Mouse (Mus musculus) brain, embryonic 14.5 days (tissue): ENCODE data around the gene 1700025F22Rik. TPM values are rescaled to one million over a fixed set of nuclear protein-coding genes. Genes with fewer than 3 reads are reported as not detected.

Experiments used
- DNase-seq: peaks from one replicate; pipeline ENCODE4 v3.0.0-alpha.2; 2011; ENCODE audit warnings: low read depth
- CTCF ChIP-seq: fragments of 200-500 bp; IDR thresholded peaks from 2 replicates; pipeline ENCODE4 v1.5.1; 2012; ENCODE audit warnings: inconsistent platforms, mild to moderate bottlenecking, moderate library complexity, borderline replicate concordance; ENCODE audit not compliant: insufficient read depth, insufficient read length; ENCODE audit errors: extremely low read depth
- POLR2A ChIP-seq: fragments of 200-500 bp; IDR thresholded peaks from 2 replicates; pipeline ENCODE4 v1.6.1; 2012; ENCODE audit warnings: mild to moderate bottlenecking, inconsistent platforms, borderline replicate concordance; ENCODE audit not compliant: poor library complexity, insufficient read depth, insufficient read length, severe bottlenecking; ENCODE audit errors: extremely low read depth
- polyA plus RNA-seq: library from polyadenylated mRNA; depleted of rRNA; stranded (reverse); fragments of >200 nt; gene quantifications from 2 replicates; pipeline ENCODE4 v1.2.3, GENCODE M21; 2012; rRNA removed

1700025F22Rik gene
- polyA plus RNA-seq, 1 experiment: not detected

GRCm38 (mm10) chr19:11101880-11102279, 63.2 kb downstream of the 1700025F22Rik start:
- DNase-seq: no peak
- TF ChIP-seq CTCF (no peak), POLR2A (no peak)

GRCm38 (mm10) chr19:11098401-11098800, 66.7 kb downstream of the 1700025F22Rik start:
- TF ChIP-seq CTCF (no peak), POLR2A (no peak)
- no peak for DNase-seq

- DNase-seq: peak; percentile 1
These were observed 73.0 kb downstream of the 1700025F22Rik start for GRCm38 (mm10) chr19:11092131-11092530.

Other genes starting within 250 kb of the 1700025F22Rik start
- gene Zp1, start 244.7 kb downstream of the 1700025F22Rik start, polyA plus RNA-seq: 0.13 and 0.16 TPM in 2 replicates
- 0.30 and 0.44 TPM in 2 replicates for gene Ptgdr2, start 228.2 kb downstream of the 1700025F22Rik start, polyA plus RNA-seq
- gene Ccdc86, start 216.1 kb downstream of the 1700025F22Rik start, polyA plus RNA-seq: 6.2 and 6.3 TPM in 2 replicates
- gene Ms4a10, start 190.7 kb downstream of the 1700025F22Rik start, polyA plus RNA-seq: not detected in 2 replicates
- not detected in 2 replicates for gene Ms4a15, start 172.1 kb downstream of the 1700025F22Rik start, polyA plus RNA-seq
- not detected in 2 replicates for gene Ms4a18, start 147.3 kb downstream of the 1700025F22Rik start, polyA plus RNA-seq
- gene Ms4a8a, start 84.2 kb downstream of the 1700025F22Rik start, polyA plus RNA-seq: not detected in 2 replicates
- not detected in 2 replicates for gene 1700017D01Rik, start 34.4 kb downstream of the 1700025F22Rik start, polyA plus RNA-seq
- gene Ms4a13, start 31.4 kb upstream of the 1700025F22Rik start, polyA plus RNA-seq: not detected in 2 replicates
- not detected in 2 replicates for gene Ms4a12, start 67.1 kb upstream of the 1700025F22Rik start, polyA plus RNA-seq
- gene Ms4a1, start 100.9 kb upstream of the 1700025F22Rik start, polyA plus RNA-seq: not detected in 2 replicates
- not detected in 2 replicates for gene Ms4a5, start 118.6 kb upstream of the 1700025F22Rik start, polyA plus RNA-seq
- gene Ms4a14, start 149.1 kb upstream of the 1700025F22Rik start, polyA plus RNA-seq: 0.15 and 0.18 TPM in 2 replicates
- 0.86 and 1.9 TPM in 2 replicates for gene Ms4a7, start 170.8 kb upstream of the 1700025F22Rik start, polyA plus RNA-seq
- gene Ms4a4a, start 210.2 kb upstream of the 1700025F22Rik start, polyA plus RNA-seq: 0.25 and 0.38 TPM in 2 replicates
- gene Ms4a4c, start 239.4 kb upstream of the 1700025F22Rik start, polyA plus RNA-seq: 0.06 and 0.12 TPM in 2 replicates